Mouse (Mus musculus) 3T3-L1 (cell line): ENCODE measurements around the gene Scrn2.

Experiments
- DNase-seq: peaks from one replicate; pipeline ENCODE4 v3.0.0-alpha.2; 2015; ENCODE audit warnings: low read depth, low spot score

Gene Scrn2

DNA sequence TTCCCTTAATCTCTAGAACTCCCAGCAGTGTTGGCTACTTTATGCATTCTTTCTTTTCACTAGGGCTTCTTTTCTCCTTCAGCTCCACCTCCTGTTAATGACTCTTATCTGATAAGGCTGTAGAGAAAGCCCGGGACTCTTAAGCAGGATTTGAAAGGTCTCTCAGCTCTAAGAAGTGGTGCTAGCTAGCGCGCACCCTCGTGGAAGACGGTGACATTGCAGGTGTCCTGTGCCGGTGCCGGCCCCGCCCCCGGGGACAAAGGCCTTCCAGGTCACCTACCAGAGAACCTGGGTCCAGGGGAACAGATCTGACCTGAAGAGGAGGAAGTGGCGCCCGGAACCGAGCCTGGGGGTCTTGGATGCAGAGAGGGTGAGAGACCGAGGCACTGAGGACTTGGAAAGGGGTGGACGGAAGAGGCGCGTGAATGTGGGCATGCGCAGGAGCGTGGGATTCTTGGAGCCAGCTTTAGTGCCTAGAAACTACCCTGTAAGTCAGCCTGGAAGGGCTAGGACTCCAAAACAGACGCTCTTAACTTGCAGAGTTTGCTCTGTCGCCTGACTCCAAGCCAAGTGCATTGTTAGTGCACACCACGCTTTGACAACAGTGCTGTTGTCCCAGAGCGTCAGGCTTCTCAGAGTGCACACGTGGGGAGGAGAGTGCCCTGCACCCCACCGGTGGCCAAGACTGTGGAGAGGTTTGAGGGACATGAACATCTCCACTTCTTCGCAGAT lies at the start of gene Scrn2:
TSS of gene Scrn2 (plus strand) at position 253 of the 732 bp plus-strand sequence.
- DNase-seq: peak; percentile 89

DNA sequence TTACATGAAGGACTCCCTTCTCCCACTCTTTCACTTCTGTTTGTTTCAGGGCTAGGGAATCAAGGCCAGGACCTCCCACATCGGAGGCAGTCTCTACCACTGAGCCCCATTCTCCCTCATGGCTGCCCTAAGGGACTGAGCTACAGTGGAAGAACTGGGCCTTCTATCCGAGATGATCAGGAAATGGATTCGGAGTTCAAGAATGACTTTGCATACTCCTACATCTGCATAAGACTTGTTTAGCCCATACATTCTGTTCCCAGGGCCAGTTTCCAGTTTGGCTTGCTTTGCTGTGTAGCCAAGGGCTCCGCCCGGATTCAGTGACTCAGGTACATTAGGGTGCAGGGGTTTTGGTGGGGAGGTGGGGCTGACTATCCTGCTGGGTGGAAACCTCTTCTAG lies 49.7 kb upstream of the Scrn2 start:
- DNase-seq: no peak

DNA sequence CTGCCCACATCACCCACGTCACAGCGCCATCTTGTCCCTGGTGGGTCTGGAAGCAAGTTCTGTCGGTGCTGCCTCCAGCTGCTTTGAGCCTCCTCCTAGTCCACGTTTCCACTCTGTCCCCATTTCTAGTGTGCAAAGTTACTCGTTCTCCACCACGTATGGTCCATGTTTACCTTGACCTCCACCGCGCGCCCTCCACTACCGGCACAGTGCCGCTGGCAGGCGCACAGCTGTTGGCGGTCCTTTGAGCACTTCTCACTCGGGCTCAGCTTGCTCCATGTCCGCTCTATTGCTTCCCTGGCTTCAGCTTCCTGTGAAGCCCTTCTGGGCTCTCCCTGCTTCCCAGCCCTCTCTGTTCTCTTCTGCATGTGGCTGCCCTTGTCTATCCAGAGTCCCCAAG lies 48.3 kb upstream of the Scrn2 start:
- no peak for DNase-seq

DNA sequence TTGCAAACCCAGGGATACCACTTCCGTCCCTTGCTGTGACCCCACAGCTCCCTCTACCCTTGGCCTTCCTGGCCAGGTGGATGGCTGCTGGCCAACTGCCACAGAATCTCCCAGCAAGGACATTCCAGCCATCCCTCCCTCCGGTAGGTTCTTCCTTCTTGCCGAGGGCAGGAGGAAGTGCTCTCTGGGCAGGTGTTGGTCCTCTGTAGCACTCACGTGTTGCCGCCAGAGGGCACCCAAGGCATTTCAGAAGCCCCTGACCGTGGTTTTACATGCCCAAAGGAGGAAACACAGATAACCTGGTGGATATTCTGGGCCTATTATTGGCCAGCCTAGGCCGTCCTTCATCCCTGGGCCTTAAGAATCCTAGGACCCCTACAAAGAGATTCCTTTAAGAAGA lies 47.4 kb upstream of the Scrn2 start:
- DNase-seq: peak; percentile 93

DNA sequence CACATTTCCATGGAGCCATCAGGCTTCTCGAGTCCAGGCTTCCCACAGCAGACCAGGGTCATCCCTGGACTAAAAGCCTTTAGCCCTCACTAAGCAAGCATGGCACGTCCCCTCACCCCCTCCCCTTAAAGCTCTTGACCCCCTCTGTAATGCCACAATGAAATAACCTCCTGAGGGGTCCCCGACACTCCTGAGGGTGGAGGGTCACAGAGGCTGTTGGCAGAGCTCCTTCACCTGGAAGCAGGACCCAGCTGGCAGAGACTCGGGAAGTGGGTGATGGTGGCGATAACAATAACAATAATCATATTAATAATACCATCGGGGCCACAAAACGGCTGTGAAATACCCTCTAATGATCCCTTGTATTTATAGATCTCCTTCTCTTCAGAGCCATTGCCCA lies 46.9 kb upstream of the Scrn2 start, which contains the start of gene Sp2:
TSS of gene Sp2 (minus strand) at position 101 of the 400 bp plus-strand sequence.
- DNase-seq: no peak

DNA sequence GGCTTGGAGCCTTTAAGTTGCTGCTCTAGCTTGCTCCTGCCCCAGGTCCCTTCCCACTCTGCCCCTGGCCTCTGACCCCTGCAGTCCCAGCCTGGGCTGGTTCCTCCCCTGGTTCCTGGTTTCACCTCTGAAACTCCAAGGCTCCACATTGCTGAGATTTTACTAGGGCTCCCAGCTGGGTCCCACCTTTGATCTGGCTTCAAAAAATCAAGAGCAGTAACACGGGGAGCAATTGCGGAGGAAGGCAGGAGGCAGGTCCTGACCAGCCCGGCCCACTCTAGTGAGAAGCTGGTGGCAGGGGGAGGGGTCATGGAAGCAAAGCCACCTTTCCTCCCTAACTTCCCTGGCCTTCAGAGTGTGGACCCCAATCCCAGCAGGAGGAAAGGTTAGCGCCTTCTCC lies 44.8 kb upstream of the Scrn2 start:
- no peak for DNase-seq

DNA sequence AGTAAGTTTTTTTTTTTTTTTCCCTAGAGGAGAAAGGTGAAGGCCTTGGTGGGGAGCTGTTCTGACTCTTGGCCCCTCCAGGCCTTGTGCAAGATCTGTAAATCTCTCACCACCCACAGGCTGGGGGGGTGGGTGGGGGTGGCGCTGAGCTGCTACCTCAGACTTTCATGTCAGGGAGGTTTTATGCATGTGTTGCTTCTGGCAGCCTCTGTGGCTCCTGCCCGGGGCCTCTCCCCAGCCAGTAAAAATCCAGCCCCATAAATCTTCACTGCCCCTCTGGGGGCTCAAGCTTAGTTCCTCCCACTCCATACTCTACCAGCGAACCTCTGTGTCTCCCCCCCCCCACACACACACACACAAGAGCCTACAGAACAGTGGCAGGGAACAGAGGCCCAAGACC lies 43.3 kb upstream of the Scrn2 start:
- no peak for DNase-seq

DNA sequence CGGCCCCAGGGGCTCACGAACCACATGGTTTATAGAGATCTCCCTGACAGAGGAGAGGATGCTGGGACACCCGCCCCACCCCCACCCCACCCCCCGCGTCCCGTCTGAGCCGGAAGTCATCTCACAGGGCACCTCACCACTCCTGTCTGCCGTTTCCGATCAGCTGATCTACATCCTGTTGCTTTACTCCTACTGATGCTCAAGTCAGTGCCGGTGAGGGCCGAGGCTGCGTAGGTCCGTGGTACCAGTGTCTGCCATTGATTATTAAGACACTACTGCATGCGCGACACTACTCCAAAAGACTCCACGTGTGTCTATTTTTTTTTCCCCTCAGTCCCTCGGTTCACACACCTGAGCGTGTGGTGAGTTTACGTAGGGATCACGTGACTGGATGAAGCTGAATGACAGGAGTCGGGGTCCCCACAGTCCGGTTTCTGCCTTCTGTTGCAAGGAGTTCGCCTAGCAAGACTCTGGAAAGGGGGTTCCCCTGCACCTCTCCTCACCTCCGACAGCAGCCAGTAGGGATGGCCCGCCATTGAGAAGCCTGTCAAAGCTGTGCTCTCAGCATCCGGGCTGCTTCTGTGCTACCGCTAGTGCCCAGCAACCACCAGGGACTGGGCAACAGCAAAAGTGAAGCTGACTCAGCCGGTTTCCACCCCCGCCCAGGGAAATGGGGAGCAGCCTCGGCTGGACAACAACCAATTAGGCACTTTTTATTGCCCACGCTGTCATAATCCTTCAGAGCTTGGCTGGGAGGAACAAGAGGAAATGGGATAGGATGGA lies 41.7 kb upstream of the Scrn2 start:
- DNase-seq: peak; percentile 70

DNA sequence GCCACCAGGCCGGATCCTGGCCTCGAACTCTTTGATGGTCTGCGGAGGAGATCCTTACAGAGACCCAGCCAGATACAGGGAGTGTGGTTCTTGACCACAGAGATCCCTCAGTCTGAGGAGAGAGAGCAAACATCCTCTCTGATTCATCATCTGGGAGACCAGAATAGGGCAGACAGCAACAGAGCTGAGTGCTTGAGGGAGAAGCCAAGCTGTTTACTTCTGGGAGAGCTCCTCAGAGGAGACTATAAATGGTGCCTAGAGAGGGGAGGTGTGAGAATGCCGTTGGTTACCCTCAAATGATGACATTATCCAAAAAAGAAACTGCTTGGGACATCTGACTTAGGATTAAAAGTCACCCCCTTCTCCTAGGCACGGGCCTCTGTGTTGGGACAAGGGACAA lies 38.2 kb upstream of the Scrn2 start:
- DNase-seq: no peak

DNA sequence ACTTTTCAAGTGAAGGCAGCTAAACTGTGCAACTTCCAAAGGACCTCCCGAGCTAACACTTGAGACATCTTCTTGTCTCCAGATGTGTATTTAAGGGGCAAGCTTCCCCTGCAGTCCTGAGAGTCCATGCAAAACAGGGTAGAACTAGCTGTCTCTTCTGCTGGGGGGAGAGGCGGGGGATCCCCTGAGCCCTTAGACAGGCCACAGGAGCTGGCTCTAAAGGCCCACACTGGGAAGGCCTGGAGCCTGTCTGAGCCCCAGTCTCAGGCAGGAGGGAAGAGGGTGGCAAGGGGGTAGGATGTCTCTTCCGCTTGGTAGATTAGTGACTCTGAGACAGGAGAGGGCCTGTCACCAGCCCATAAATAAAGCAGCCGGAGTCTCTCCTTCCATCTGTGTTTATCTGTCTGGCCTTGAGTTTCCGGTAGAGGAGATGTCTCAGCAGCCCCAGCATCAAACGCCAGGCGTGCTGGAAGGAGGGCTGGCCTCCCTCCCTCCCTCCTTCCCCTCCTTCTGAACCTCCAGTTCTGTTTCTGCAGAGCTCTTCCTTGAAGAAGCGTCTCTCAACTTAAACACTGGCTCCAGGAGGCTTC lies 36.9 kb upstream of the Scrn2 start:
- no peak for DNase-seq

DNA sequence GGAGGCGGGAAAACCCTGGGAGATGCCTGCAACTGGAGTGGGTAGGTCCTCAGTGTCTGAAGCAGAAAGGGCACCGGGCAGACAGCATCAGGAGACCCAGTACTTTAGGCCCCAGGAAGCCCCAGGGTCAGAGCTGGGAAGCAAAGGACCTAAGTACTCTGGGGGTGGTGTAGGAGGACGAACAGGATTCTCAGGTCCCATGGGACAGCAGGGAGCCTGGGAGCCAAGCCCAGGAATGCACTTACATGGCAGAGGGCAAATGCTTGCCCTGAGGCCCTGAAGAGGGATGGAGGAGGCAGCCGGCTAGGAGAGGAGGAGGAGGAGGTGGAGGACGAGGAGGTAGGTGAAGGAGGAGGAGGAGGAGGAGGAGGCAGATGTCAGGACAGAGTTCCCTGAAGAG lies 34.7 kb upstream of the Scrn2 start:
- DNase-seq: peak; percentile 79

DNA sequence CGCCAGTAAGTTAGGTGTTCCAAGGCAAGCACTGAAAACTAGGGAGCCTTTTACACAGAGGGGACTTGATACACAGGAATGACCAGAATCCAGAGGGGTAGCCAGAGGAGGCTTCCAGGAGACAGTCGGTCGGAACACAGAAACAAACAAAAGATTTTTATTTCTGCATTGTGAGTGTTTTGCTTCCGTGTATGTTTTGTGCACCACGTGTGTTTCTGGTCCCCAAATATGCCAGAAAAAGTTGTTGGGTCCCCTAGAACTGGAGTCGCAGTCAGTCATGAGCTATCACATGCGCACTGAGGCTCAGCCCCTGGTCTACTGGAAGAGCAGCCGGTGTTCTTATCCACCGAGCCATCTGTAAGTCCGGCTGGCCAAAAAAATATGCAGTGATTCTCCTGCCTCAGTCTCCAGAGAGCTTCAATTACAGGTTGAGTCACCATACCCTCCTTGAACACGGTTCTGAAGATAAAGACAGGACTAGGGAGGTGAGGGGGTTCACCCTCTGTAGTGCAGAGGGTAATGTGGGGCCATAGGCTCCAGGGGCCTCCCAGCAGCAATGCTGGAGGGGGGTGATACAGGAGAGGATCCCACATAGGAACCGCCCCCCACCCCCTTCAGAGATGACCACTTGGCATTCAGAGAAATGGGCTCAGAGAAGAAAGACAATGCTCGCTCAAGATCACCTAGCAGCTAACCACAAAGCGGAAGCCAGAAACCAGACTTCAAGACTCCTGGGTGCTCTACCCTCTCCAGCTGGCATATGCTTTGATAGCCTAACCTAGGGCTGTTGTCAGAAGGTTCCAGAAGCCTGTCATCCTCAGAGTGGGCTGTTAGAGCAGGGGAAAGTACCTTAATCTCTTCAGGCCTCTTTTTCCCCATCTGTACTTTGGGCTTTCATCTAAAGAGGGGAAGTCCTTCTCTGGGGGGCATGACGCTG lies 33.6 kb upstream of the Scrn2 start:
- no peak for DNase-seq

DNA sequence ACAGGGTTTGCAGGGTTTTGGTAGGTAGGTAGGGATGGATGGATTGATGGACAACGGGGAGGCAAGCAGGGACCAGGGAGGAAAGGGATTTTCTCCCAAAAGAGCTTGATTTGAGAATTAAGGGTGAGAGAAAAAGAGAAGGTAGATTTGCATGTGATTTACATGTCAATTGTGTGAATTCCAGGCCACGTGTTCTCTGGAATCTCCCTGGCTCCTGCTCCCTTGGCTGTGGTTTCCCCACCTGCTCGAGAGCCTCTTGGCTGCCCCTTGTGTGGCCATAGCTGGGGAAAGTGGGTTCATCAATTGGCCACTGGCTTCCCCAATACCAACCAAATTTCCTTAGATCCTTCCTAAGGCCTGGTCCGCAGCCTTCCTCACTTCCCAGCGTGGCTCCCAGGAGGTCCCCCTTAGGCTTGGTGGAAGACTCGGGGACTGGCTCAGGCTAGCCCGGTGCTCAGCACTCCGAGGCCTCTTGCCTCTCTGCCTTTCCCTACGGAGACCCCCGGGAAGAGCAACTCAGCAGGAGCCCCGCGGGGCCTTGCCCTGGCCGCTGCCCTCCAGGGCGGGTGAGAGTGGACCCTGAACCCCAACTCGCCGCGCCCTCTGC lies 32.9 kb upstream of the Scrn2 start:
- no peak for DNase-seq

DNA sequence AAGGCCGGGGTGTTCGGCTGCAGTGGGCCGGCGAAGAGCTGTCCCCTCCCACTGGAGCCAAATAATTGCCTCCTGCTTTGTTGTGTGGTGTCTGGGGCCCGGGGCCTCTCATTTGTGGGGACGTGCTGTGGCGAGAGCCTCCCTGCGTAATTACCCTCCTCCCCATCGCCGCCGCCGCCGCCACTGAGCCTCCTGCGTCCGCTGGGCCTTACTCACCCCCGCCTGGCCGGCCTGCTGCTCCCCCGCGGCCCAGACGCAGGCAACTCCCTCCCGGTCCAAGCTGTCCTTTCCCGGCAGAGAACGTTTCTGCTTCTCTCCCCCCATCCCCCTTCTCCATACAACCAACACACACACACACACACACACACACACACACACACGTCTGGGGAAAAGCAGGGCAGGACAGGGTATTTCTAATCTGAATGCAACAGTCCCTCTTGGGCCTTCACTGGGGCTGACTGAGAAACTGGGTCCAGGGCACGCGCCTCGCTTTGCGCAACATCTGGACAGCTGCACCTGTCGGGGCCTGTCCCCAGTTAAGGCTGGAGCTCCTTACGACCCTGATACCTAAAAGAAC lies 32.3 kb upstream of the Scrn2 start:
- DNase-seq: no peak

DNA sequence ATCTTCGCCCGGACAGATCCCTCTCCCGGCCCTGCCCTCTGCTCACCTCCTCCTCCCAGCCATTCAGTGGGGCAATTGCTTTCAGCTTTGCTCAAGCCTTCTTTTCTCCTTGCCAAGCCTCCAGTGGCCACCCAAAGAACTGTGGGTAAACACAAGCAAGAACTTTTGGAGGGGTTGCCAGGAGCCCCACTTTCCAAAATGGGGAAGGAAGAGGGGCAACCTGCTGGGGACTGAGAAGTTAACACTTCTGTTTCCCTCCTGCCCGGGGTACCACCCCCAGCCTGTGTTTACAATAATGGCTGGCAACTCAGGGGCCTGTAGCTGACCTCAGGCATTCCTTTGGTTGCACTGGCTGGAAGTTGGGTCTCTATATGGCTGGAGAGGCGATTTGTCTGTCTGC lies 26.6 kb upstream of the Scrn2 start:
- DNase-seq: no peak

DNA sequence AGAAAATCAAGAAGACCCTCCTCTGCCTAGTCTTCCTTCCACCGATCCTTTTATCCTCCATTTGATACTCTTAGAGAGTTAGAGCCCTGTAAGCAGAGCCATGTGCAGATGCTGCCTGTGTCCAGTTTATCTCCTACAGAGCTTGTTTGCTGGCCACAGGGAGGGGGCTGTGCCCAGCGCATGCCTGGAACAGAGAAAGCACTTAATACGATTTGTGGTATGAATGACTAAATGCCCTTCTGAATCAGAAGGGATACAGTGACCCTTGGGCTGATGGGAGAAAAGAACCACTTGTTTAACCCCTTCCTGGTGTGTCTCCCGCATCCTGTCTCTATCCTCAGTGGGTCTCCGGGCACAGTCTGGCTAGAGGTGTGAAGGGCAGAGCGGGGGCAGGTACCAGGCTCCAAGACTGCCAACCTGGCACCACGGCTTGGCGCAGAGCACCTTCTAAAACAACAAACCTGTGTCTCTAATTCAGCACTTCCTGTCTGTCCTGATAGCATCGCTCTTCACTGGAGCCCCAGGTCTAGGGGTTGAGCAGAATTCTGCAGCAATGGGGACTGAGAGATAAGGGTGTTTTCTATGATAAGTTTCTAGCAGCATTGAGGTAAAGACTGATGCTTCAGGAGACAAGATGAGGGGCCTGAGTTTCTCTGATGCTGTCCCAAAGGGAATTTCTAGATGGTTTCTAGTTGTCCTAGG lies 22.5 kb upstream of the Scrn2 start:
- DNase-seq: peak; percentile 78

DNA sequence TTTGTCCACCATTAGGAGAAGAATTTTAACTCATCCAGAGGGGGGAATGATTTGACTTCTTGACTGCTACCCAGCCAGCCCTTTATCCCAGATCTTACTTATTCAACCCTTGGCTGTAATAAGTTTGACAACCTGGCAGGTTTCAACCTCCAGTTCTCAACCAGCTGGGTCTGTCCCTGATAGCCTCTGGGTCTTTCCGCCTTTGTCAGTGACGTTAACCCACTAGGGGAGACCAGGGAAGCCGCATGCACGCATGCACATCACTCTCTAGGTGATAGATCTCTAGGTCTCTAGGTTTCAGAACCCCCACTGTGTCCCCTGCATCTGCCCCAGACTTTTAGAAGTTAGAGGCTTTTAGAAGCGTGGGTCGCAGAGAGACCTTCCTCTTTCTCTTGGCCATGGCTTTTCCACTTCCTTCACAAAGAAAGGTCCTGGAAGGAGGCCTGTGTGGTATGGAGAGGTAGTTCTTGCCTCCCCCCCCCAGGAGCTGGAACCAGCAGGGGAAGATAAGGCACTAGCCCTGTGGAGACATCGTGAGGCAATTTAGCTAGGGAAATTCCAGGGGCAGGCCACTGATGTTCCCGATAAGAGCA lies 20.4 kb upstream of the Scrn2 start:
- DNase-seq: no peak

DNA sequence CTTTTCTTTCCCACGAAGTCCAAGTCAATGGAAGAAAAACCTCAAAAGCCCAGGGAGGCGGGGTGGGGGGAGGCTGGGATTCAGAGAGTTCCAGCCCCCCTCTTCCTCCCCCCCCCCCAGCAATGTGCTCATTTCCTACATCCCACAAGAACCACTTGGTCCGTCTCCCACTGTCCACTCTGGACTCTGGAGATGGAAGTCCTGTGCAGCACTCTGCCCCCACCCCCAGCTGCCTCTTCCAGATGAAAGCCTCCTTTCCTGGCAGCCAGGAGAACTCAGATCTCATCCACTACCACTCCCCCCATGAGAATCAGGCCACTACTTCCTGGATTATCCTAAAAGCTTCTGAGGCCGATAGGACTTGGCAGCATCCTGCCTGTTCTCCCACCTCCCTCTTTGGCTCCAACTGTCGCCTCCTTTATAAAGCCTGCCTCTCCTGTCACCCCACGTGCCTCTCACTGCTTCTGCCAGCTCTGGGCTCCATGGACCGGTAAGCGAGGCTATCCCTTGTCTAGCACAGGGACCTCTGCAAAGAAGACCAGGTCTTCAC lies 16.5 kb upstream of the Scrn2 start, which contains the start of gene Sp6:
TSS of gene Sp6 (plus strand) at position 274 of the 550 bp plus-strand sequence.
- no peak for DNase-seq
